Mouse (Mus musculus) R1 (cell line): ENCODE results near the gene Huwe1.

Experiments used
- DNase-seq: peaks from one replicate; pipeline ENCODE4 v3.0.0-alpha.2; 2018; ENCODE audit warnings: low read depth, low spot score

Gene Huwe1

DNA sequence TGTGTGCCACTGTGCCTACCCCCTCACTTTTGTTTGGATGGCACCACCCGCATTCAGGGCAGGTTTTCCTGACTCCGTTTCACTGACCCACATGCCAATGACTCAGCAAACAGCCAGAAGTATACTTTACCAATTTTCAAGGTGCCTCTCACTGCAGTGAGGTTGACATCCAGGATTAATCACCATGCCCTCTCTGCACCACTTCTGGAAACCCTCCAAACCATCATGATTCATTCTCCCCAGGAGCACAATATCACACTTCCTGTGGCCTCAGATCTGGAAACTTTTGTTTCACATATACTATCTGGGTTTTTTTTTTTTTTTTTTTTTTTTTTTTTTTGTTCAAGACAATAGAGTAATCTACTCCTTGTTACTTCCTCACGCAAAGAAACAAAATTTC, 150.6 kb downstream of the Huwe1 start:
- DNase-seq = no peak
